Mouse (Mus musculus): ENCODE measurements around the gene Syt12.

Syt12 gene

DNA sequence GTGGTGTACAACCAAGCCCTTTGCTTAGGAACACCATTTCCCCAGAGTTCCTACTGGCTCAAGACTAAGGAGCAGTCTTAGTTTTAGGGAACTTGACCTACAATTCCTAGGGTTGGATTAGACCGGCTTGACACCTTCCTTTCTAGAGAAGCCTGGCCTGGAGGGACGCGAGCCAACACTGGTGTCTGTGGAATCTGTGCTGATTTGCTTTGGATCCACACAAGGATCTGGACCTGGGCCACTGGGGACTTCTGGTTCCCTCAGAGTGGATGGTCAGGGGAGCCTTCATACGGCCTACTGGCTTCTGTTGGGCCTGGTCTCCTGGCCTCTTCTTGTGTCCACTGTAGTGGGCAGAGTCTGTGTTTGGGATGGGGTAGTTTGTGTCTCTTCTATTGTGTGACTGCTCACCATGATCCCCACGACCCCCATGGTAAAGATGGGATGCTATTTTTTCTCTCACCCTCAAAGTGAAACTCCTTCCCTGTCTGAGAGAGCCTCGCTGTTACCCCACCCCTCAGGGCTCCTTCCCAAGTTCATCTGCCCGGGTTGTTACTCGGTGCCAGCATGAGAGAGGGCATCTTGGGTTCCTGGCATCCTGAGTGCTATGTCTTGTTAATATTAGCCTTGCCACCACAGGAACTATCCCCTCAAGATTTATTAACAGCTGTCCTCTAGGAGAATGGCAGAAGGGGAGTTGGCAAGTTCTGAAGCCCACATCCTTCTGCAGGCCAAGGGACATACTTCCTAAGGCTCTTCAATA lies 30.4 kb downstream of the Syt12 start:
- no peak for DNase-seq

DNA sequence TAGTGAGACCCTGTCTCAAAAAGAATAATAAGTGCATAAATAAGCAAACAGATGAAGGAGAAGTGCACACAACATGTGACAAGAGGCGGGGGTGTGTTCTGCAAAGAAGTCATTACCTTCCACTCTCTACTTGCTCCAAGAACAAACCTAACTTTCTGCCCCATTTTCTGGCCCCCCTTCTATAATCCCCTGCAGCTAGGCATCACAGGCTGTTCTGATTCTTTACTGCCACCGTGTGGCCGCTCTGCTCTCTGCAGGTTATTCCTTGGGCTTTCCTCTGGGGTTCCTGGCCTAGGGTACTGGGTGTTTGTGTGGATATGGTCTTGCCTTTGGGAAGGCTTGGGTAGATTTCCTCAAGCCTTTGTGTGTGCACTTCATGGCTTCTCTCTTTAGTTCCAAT lies 34.8 kb downstream of the Syt12 start:
- peak; percentile 81 for DNase-seq

DNA sequence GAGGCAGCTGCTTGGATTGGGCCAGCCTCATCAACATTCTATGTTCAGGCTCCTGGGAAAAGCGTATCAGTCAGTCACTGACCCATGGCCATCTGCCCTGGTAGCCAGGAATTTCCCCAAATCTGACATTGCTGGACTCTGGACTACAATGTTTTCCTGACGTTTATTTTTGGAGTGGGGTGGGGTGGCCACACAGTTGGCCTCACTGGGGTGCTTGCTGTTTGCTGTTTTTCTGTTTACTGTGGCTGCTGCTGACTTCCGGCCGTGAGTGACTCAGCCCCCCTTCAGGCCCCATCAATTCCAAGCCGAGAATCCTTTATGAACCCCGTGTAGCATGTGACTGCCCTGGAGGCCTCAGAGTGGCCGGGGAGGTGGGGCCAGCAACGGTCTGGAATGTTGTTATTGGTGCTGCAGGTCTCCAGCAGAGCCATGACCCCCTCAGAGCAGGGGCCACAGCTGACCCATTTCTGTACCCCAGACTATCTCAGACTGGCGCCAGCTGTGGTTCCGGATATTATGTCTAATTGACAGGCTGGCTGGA lies 35.6 kb downstream of the Syt12 start:
- no peak for DNase-seq

DNA sequence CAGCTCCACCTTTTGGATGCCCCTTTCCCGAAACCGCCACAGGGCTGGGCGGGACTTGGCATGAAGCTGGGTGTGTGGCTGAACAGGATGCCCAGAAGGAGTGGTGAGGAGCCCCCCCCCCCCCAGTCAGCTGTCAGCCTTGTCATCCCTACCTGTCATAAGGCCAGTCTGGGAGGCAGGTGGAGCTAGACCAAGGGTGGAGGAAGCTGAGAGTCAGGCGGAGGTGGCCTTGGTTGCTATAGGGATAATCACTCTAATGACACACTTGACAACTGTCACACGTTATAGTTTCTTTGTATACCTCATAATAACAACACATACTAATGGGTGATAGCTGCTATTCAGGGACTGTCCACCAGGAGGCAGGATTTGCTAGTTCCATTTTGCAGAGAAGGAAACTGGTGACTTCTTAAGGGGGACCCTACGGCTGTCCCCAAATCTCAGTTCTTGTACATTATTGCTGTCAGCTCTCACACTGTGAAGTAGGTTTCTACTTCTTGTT lies 36.1 kb downstream of the Syt12 start:
- peak; percentile 69 for DNase-seq

DNA sequence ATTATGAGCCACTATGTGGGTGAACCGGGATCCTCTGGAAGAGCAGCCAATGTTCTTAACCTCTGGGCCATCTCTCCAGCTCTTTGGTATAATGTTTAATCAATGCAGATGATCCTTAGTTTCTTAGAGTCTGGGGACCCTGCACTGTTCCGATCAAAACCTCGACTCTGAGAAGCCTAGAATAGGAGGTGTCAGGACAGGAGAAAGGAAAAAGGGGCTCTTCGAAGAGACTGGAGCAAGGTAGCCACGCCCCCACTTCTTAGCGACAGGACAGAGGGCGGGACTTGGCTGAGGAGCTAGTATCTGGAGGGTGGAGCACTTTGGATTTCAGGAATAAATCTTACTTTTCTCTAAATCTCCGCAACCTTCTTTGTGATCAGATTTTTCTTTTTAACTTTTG lies 37.0 kb downstream of the Syt12 start:
- DNase-seq: no peak

DNA sequence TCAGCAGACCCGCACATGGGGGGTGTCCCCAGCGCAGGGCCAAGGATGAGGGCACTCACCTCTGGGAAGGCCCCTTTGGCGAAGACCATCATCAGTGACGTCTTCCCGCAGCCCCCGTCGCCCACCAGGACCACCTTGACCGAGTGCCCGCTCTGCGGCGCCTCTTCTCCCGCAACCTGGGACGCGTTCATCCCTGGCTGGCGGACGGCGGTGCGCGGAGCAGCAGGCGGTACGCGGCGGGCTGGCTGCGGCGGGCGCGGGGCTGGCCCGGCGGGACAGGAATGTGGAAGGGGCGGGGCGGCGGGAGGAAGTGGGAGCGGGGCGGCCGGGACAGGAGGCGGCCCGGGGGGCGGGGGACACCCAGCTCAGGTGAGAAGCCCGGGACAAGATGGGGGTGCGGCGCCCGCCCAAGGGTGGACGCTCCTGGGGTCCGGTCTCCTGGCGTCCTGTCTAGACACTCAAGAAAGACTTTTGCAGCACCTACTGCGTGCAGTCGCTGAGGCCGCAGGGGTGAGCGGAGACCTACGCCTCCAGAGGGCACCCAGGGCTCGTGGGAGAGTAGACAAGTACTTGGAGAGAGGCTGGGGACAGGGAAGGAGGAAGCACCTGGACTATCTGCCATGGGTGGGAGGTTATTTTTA lies 38.0 kb downstream of the Syt12 start, which contains the start of gene Rhod:
Gene Rhod, minus strand, starts transcription at position 272 of the 641 bp plus-strand sequence.
- DNase-seq: no peak

DNA sequence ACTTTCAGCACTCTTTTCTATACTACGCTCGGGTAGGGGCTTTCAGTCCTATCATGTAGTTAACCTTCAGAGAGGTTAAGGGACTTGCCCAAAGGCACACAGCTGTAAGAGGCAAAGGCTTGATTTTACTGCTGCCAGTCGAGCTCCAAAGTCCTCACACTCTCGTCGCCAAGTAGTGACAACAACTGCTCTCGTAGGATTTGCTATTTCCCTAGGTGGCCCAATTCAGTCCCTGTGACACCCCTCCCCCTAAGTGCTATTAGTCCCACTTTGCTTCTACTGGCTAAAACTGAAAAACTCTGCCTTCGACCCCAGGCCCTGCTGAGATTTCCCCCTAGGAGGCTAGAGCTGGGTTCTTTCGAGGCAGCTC lies 38.5 kb downstream of the Syt12 start:
- no peak for DNase-seq

DNA sequence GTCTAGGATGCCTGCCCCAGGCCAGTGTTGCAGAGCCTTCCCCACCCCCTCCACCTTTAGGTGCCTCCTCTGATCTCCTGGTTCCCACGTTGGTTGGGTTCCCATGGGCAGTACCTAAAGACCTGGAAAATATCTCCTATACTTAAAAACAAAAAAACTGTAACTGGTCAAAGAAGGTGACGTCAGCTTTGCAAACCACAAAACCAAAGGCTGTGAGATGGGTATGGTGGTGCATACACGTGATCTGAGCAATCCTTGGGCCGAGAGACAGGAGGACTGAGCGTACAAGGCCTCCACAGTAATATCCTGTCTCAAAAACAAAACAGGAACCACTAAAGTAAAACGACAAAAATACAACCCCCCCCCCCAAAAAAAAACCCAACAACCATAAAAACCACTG lies 39.4 kb downstream of the Syt12 start:
- no peak for DNase-seq

DNA sequence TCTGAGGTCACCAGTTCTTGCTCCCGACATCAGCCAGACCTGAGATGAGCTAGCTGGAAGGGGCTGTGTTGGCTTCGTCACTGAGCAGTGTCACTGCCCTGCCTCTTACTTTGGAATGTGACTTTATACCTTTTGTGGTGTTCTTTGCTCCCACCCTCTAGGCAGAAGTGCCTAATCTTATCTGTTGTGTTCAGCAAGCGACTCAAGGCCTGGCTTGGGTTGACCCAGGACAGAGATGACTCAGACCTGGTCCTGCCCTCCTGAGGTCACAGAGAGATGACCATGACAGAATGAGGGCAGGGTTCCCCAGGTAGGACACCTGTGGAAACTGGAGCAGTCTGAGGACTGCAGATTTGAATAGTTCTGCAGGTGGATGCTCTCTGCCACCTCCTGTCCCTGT lies 41.0 kb downstream of the Syt12 start:
- DNase-seq: no peak

DNA sequence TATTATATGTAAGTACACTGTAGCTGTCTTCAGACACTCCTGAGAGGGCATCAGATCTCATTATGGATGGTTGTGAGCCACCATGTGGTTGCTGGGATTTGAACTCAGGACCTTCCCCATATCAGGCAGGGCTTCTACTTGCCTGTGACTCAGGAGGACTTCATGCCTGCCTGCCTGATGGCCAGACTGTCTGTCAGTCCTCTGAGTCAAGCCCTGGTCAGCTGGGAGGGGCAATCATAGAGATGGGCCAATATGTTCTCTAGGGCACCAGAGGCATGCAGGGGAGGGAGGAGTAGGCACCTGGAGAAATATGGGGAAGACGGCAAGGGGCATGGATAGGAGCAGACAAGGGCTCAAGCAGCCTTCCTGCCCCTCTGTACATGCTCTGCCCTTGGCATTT lies 42.2 kb downstream of the Syt12 start:
- DNase-seq: no peak

DNA sequence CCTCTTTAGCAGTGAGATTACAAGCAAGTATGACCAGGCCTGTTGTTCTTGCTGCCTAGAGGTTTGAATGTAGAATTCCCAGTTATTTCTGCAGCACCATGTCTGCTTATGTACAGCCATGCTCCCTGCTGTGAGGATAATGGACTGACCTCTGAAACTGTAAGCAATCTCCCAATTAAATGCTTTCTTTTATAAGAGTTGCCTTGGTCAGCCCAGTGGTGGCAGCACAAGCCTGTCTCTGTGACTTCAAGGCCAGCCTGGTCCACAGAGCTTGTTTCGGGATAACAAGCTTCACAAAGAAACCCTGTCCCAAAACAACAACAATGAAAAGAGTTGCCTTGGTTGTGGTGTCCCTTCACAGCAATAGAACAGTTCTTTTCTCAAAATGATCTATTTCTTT lies 43.5 kb downstream of the Syt12 start:
- no peak for DNase-seq

DNA sequence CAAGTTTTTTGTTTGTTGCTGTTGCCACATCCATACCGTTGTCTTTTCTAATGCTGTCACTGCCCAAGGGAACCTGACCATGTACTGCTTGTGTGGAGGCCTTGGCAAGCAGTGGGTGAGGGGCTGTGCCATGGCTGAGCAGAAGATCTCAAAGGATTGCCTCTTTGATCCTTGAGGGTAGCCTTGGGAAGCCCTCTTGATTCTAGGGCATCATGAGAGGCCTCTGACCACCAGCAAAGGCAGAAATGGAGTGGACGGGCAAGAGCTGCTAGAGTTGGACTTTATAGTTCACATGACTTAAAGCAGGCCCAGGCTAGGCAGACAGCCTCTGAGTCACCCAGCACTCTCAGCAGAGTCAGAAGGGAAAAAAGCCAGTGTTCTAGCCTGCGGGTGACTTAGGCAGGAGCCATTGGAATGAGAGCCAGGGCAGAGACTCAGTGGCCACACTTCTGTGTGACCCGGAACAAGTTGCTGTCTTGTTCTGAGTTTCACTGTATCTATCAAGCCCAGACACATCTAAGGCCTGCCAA lies 47.1 kb downstream of the Syt12 start:
- no peak for DNase-seq

DNA sequence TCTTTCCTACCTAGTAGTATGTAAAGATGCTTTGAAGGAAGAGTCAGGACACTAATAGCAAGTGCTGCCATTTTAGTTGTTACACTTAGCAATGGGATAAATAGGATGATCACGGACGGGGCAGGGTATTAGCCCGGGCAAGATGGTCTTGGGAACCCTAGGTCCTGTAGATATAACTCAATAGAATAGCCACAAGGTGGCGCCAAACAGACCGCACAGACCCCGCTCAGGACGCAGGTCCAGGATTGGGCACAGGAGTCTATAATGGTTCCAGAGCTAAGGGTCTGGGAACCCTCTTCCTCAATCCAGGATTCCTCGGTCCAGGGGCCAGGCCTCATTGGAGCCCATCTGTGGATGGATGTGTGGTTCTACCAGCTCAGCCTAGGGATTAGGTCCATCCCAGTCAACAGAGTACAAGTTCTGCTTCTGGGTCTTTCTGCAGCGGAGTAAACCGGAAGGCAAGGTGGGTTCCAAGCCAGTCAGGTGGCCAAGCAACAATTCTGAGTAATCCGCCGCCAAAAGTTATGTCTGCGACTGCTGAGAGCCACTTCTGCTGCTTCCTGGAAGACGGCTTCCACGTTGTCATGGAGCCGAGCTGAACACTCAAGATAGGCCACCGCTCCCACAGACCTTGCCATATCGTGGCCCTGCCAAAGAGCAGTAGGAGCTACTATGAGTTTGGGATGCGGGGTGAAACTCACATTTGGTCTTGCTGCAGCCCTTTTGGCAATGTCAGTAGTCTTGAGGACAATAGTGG lies 51.5 kb downstream of the Syt12 start:
- peak; percentile 46 for DNase-seq

DNA sequence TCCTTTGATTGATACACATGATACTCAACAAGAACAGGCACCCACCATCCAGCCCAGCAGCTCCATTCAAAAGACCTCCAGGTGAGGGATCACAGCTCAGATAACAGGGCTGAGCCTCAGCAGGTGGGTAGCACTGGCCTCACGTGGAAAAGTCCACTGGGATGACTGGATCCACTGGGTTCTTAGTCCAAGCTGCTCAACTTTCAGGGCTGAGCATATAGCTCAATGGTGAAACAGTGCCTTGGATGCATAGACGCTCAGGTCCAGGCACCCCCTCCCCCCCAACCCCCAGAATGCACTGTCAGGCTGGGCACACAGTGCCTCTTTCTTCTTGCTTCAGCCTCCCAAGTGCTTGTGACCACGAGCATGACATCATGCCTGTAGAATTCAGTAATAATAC lies 54.2 kb downstream of the Syt12 start:
- DNase-seq: no peak

DNA sequence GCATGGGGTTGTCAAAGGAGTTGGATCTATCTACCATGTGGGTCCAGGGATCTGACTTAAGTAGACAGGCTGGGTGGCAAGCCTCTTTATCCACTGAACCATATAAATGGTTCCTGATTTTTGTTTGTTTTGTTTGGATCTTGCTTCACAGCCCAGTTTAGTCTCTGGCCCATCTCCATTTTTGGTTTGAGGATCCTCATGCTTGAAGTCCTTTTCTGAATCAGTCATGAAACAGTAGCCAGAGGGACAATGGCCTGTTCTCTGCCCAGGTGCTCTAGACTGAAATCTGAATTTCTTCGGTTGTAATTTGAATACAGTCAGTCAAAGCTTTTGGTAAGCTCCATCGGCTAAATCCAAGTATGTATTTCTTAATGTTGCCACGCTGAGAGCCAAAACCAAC lies 54.7 kb downstream of the Syt12 start:
- DNase-seq: no peak

DNA sequence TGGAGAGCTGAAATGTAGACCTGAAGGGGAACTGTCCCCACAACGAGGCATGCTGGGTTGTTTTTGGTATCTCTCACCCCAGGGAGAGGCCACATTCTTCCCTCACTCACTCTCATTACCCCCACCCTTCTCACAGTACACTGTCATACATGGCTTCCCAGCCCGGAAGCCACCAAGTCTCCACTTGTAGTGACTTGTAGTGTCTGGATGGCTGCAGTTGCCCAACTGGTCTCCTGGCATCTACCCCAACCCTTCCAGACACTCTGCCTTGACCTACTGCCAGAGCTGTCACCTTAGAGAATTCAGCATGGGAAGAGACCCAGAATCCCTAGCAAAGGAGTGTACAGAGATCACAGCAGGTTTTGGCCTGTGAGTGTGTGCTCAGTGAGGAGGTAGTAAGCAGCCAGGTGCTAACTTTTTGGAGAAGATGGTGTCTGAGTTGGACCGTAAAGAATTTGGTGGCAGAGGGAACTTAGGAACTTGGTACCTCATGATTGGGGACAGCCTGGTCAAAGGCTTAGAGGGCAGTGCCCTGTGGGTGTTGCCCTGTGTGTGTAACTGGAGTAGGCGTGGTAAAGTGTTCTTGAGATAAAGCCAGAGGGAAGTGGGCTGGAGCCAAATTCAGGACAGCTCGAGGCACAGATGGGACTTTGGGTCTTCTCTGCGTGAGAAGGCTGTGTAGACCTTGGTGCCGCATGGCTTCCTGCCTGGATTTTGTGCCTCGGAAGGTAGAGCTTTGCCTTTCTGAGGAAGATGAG lies 56.9 kb downstream of the Syt12 start:
- peak; percentile 62 for DNase-seq

DNA sequence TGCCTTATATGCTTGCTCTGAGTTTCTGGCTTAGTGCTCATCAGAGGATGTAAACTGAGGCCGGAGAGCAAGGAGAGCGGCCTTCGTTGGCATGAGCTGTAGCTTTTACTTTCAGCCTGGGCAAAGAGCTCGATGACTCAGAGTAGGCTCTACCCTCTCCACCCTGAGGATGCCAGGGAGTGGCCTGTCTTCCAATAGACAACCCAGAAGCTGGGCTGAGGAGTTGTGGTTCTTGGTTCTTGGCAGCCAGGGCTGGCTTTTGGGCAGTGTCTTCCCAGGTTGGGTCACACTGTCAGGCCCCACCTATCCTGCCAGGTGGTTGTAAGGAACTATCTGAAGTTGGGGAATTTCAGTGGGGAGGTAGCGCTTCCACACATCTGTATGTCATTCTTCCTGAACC lies 57.5 kb downstream of the Syt12 start:
- no peak for DNase-seq

DNA sequence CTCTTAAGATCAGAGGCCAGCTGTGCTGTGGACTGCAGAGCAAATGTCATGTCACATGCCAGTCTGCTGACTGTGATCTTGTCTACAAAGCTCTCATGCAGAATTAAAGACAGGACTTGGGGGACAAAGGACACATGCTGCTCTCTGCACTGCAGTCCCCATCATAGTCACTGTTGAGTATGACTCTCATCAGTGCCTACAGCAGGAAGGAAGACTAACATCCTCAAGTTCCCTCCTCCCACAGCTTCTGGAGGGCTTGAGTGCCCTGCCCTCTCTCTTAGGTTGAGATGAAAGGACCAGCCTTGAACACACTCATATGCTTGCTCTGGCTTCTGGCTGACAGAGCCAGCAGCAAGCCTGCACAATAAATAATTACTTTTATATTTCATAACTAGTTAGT lies 59.5 kb downstream of the Syt12 start:
- no peak for DNase-seq

DNA sequence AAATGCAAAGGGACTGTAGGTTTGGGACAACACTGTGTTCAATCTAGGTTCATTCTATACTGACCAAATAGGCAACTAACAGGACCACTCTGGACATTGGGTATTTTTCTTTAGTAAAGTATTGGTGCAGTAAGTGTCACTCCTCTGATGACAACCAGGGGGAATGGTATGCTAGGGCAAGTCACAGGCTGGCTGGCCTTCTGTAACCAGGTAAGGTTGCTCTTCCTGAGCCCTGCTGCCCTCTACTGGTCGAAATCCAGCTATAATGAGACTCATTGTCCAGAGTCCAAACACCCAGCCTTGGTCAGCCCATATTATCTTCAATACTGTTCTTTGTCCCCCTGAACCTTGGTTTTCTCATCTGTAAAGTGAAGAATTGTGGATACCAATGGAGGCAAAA lies 60.1 kb downstream of the Syt12 start:
- DNase-seq: peak; percentile 81

DNA sequence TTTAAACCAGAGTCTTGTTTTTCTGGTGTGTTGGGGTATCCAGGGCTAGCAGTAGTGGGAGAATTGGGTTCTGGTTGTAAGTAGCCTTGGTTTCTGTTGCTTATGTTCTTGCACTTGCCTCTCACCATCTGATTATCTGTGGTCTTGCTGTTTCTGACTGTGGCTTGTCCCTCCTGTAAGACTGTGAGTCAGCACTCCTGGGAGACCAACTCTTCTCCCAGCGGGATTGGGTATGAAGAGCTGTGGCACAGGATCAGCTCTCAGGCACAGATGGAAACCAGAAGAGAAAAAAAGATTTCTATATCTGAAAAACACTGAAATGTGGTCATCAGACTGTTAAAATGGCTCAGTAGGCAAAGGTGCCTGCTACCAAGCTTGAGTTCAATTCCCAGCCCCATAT lies 62.6 kb downstream of the Syt12 start:
- DNase-seq: no peak

DNA sequence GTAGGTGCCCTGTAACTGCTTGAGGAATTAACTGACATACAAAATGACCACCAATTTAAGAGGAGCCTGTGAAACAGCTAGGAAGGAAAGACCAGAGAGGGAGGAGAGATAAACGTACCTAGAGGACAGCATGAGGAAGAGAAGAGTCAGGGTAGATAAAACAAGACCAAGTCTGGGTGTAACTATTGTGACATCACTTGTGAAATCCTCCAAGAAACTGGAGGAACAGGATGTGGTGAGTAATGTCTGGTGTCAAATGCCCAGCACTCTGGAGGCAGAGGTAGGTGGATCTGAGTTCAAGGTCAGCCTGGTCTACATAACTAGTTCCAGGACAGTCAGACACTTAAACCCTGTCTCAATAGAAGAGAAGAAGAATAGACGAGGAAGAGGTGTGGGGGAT lies 68.2 kb downstream of the Syt12 start:
- no peak for DNase-seq

DNA sequence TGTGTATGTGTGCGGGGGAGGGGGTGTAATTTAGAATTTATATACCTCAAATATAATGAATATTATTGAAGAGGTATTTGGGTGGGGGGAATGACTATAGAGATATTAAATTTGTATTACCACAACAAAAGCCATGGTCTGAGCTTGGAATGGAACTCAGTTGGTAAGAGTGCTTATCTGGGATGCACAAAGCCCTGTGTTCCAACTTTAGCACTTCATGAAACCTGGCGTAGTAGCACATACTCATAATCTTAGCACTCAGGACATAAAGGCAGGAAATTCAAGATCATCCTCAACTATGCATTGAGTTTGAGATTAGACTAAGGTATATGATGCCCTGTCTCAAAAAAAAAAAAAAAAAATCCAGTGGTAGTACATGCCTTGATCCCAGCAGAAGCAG lies 72.4 kb downstream of the Syt12 start:
- DNase-seq: no peak

DNA sequence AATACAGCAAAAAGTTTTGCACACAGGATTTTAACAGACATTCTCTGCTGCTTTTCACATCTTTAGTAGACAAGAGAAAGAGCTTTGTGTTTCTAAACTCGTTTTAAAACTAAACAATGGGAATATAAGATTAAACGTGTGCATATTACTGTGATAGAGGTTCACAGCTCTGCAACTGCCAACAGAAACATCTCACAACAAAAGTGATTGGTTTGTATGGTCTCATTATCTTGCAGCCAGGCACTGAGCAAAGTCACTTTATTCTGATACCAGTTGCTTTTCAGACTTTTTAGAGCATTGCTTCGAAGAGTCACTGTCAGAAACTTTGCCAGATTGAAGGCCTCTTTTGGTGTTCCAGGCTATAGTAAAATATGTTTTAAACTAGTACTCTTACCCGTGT lies 78.3 kb downstream of the Syt12 start:
- no peak for DNase-seq
